ENCODE assay signal across 13 mouse cellular contexts in the genomic region with DNA sequence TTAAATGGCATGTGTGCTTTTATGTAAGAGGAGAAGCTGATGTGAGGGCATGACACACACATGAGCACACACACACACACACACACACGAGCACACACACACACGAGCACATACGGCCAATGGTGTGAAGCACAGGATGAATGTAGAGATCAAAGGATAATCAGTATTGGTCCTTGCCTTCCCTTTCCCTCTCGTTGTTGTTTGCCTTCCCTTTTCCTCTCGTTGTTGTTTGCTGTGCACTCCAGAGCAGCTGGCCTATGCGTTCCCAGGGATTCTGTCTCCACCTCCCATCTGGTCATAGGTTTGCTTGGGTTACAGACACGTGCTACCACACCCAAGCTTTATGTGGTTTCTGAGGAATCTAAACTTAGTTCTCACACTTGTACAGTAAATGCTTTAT.
DNase-seq lines count a peak whose midpoint lies in the region; ATAC-seq lines count a peak whose summit lies in the region.
"Had no signal": no experiment of that assay in that cellular context is flagged by ENCODE, and none has a peak within 500 bp of the region (broad histone marks: within the 10 kb centered on the region; RNA-seq: fewer than 3 reads in every experiment).

No protein-coding gene starts in this region.

- H3K4me2 ChIP-seq in lung, embryonic 15.5 days: no peak overlapping the region; the same call in 1 of the 2 replicates
- H3K4me2 ChIP-seq in embryonic facial prominence, embryonic 14.5 days (ENCODE audit: low read depth, low read length): no peak overlapping the region
- H3K4me2 ChIP-seq: hindbrain, embryonic 14.5 days; limb, embryonic 12.5 days had no signal

- no peaks in the 10 kb centered on the region for H3K9me3 ChIP-seq in lung, embryonic 15.5 days
- no peaks in the 10 kb centered on the region for H3K9me3 ChIP-seq in embryonic facial prominence, embryonic 14.5 days (ENCODE audit: control insufficient read depth, low read length)
- H3K9me3 ChIP-seq: limb, embryonic 12.5 days had no signal

- no peaks in the 10 kb centered on the region for H3K27me3 ChIP-seq in lung, embryonic 15.5 days
- no peaks in the 10 kb centered on the region; the same call in 1 of the 2 replicates for H3K27me3 ChIP-seq in embryonic facial prominence, embryonic 14.5 days (replicated peaks; ENCODE audit: control insufficient read depth, insufficient read depth, low read length)
- H3K27me3 ChIP-seq: limb, embryonic 12.5 days had no signal

- no peak overlapping the region for H3K9ac ChIP-seq in lung, embryonic 15.5 days
- H3K9ac ChIP-seq in embryonic facial prominence, embryonic 14.5 days (ENCODE audit: low read depth, low read length): no peak overlapping the region
- H3K9ac ChIP-seq: hindbrain, embryonic 14.5 days; limb, embryonic 12.5 days had no signal

- 0 out of 2 replicates have a peak, but pooled peaks have one; percentile 39 for ATAC-seq in lung, embryonic 15.5 days (ENCODE audit: borderline replicate concordance, extremely low read depth, low FRiP score, low TSS enrichment)
- peak; percentile 47 for ATAC-seq in embryonic facial prominence, embryonic 14.5 days (ENCODE audit: low read depth)

- no peak for DNase-seq in lung, postnatal 10 days
- DNase-seq in embryonic facial prominence, embryonic 14.5 days (ENCODE audit: low spot score): peak; percentile 77
- peak; percentile 37 for DNase-seq in lung, postnatal 25 days (ENCODE audit: low spot score)
- peak; percentile 10 for DNase-seq in thymus, postnatal 14 days
- DNase-seq in adrenal gland, postnatal 36 days: no peak
- DNase-seq in heart, postnatal 25 days (ENCODE audit: low spot score): no peak
- DNase-seq: adrenal gland, postnatal 10 days; cerebellum, adult 8-10 months; heart, adult 18-20 months had no signal

- no peaks in the 10 kb centered on the region for H3K36me3 ChIP-seq in lung, embryonic 15.5 days
- H3K36me3 ChIP-seq in embryonic facial prominence, embryonic 14.5 days (ENCODE audit: control insufficient read depth, insufficient read depth, low read length): no peaks in the 10 kb centered on the region
- H3K36me3 ChIP-seq: limb, embryonic 12.5 days had no signal

- intact Hi-C loops in heart, postnatal 25 days (cut with DNase I): no loop called here

- H3K4me1 ChIP-seq in lung, embryonic 15.5 days: peaks cover 33% of the 10 kb centered on the region
- H3K4me1 ChIP-seq in embryonic facial prominence, embryonic 14.5 days (ENCODE audit: control insufficient read depth, insufficient read depth, low read length): peaks cover 35% of the 10 kb centered on the region

- WGBS in lung, embryonic 15.5 days: 17% methylated on average over 7 of the region's 7 CpGs
- 32% methylated on average over 7 of the region's 7 CpGs for WGBS in embryonic facial prominence, embryonic 14.5 days

- H3K4me3 ChIP-seq in lung, embryonic 15.5 days: no peak overlapping the region
- no peak overlapping the region for H3K4me3 ChIP-seq in embryonic facial prominence, embryonic 14.5 days (ENCODE audit: low read depth, low read length)
- H3K4me3 ChIP-seq: erythroblast, embryonic 14.5 days; limb, embryonic 12.5 days had no signal

- no peak overlapping the region for H3K27ac ChIP-seq in lung, embryonic 15.5 days
- no peak overlapping the region for H3K27ac ChIP-seq in embryonic facial prominence, embryonic 14.5 days (replicated peaks; ENCODE audit: low read depth, low read length)
- H3K27ac ChIP-seq: limb, embryonic 12.5 days had no signal

Comparison
In these comparisons a context has a peak if more than half of its experiments do, and no peak if none do; other contexts are left out.
1. DNase-seq: peak in embryonic facial prominence, embryonic 14.5 days (single experiment), lung, postnatal 25 days (single experiment) and thymus, postnatal 14 days (single experiment); none in lung, postnatal 10 days (single experiment), adrenal gland, postnatal 36 days (0 of 2) and heart, postnatal 25 days (single experiment).